Mouse (Mus musculus) layer of hippocampus, adult 2 months (tissue): Measurements from ENCODE around the gene Plp2. TPM values are rescaled to one million over a fixed set of nuclear protein-coding genes. Genes with fewer than 3 reads are reported as not detected.
"Not testable (repeated sequence)": the region's sequence is repeated elsewhere in the genome, so short reads cannot be mapped to it uniquely, and the experiment has no call there.

Source experiments
- DNase-seq, 2 experiments: peaks; one replicate each; pipeline ENCODE4 v3.0.0; 2022; ENCODE audit warnings: low spot score in 2 of 2
- H3K27ac ChIP-seq: fragments of 200-600 bp; 2 replicates; pipeline ENCODE4 v1.8.1; 2022
- H3K4me3 ChIP-seq: fragments of 200-600 bp; 2 replicates; pipeline ENCODE4 v1.8.1; 2022; ENCODE audit warnings: mild to moderate bottlenecking
- CTCF ChIP-seq: fragments of 200-600 bp; conservative IDR thresholded peaks from 2 replicates; pipeline ENCODE4 v1.8.1; 2022; ENCODE audit warnings: antibody characterized with exemption, mild to moderate bottlenecking, moderate library complexity
- long read RNA-seq, 2 experiments: library from polyadenylated mRNA; stranded (forward); transcript quantifications; one replicate each; pipeline ENCODE4 v2.0.0; 2021; ENCODE audit warnings: borderline mapping rate in 2 of 2
- total RNA-seq, 2 experiments: library from RNA; stranded (reverse); gene quantifications; 2 replicates each; pipeline ENCODE4 v1.2.3; 2021

Gene Plp2
- 1 to 10 TPM; 4.9 to 5.4 TPM for total RNA-seq
- long read RNA-seq, experiment 1, partial matches to known transcripts = 0 of 1 reads
- long read RNA-seq, experiment 1, other reads (novel, unspliced or antisense) = 1 of 1 reads
- long read RNA-seq, experiment 2, partial matches to known transcripts = 0 of 6 reads
- long read RNA-seq, experiment 2, other reads (novel, unspliced or antisense) = 2 of 6 reads

DNA sequence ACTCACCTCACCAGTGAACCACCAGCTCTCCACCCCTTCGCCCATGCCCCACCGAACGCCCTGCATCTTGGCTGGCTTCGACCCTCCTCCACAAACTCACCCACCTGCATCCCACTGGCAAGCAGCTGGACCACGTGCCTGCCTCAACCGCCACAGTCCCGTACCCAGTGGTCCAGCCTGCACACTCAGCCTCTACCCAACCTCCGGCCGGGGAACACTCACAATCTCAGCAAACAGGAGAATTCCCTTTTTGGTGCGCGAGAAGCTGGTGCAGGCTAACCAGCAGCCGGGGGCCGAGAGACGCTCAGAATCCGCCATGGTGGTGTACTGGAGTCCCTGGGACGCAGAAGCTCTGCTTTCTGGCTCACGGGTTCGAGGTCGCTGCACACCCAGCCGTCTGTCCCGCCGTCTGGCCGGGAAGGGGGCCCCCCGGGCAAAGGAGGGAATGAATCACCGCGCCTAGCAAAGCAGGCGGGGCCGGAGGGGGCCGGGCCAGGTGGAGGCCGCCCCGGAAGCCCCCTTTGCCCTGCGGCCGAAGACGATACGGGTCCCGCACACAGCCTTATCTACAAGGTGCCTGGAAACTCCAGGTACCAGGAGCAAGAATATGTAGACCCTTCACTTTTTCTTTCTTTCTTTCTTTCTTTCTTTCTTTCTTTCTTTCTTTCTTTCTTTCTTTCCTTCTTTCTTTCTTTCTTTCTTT, at the start of gene Plp2:
Gene Plp2, minus strand, starts transcription at position 470 of the 703 bp plus-strand sequence.
- TF ChIP-seq CTCF = no peak
- Histone ChIP-seq H3K4me3 (peak within 1 kb of the TSS; percentile 50), H3K27ac (peak within 1 kb of the TSS; percentile 48; the same call in 1 of the 2 replicates)
- peak in 1 of 2 experiments; percentile 11 for DNase-seq

DNA sequence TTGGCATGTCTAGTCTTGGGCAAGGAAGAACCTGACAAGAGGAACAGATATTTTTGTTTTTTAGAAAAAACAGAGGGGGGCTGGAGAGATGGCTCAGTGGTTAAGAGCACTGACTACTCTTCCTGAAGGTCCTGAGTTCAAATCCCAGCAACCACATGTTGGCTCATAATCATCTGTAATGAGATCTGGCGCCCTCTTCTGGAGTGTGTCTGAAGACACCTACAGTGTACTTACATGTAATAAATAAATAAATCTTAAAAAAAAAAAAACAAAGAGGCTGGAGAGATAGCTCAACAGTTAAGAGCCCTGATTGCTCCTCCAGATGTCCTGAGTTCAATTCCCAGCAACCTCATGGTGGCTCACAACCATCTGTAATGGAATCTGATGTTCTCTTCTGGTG, 44.9 kb upstream of the Plp2 start:
- TF ChIP-seq CTCF = peak; percentile 50
- not testable (repeated sequence) for DNase-seq, H3K27ac ChIP-seq, H3K4me3 ChIP-seq

DNA sequence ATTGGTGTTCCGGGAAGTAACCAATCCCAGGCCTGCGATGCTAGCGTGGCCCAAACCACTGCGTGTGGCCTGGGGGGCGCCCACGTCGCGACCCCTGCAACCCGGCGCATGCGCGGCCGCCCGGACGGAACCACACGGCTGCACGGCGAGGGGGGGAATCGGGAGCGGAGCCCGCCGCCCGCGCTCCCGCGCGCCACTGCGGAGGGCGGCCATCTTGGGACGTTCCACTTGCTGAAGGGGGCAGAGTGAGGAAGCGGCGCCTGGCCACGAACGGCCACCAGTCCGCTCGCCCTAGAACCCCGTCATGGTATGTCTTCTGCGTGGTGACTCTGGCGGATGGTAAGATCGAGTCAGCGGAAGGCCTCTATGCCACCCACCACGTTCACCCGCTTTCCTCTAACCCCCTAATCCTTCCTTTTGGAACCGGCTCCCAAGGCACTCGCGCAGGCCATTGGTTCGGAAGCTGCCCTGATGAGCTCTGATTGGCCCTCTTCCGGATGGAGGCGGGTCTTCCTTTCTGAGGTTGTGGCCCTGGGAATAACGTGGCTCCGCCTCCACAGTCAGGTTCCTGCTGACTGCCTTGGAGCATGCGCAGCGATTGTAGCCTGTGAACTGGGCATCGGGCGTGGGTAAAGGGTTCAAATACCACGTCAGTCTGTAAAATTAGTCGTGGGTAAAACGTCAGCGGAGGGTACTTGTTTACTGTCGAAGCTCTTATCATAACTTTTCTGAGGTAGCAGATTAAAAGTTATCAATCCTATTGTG, 43.1 kb upstream of the Plp2 start, which contains the start of gene Wdr45:
Gene Wdr45, plus strand, starts transcription at position 199 of the 765 bp plus-strand sequence.
- peak within 1 kb of the TSS; percentile 52 for H3K4me3 ChIP-seq
- H3K27ac ChIP-seq = peak within 1 kb of the TSS; percentile 96
- DNase-seq = peak; percentile 91 to 96

DNA sequence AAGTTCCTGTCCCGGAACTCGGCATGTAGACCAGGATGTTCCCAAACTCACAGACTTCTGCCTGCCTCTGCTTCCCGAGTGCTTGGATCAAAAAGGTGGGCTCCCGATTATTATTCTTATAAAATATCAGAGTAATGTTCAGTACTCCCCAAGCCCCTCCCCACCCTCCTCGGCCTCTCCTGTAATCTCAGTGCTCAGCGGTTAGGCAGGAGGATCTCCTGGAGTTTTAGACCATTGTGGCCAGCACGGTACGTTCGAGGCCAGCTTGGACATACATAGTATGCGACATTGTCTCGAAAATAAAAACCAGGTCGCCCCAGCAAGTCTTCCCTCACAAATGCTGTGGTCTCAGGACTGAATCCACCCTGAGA, 42.6 kb upstream of the Plp2 start:
- Histone ChIP-seq H3K27ac (peak overlapping the region; percentile 77), H3K4me3 (peak overlapping the region; percentile 52)
- DNase-seq = not testable (repeated sequence)

DNA sequence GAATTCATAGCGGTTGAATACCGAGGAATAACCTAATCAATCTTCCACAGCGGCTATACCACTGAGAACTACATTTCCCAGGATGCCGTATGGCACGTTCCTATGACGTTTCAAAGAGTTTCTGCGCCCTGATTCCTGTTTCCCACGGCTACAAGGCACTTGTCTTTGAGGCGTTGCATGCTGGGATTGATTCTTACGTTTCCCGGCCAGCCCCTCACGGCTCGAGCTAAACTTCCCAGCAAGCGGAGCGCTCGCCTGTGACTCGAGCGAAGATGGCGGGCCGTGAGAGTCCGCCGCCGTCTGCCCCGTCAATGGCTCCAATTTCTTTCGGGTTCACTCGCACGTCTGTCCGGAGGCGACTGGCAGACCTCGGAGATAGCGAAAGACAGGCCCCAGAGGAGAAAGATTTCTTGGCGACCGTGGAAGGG, 25.8 kb upstream of the Plp2 start, which contains the start of gene Gpkow:
Gene Gpkow, plus strand, starts transcription at position 178 of the 428 bp plus-strand sequence.
- no peak for TF ChIP-seq CTCF
- peak; percentile 77 to 90 for DNase-seq
- Histone ChIP-seq H3K4me3 (peak within 1 kb of the TSS; percentile 69), H3K27ac (peak within 1 kb of the TSS; percentile 78)

DNA sequence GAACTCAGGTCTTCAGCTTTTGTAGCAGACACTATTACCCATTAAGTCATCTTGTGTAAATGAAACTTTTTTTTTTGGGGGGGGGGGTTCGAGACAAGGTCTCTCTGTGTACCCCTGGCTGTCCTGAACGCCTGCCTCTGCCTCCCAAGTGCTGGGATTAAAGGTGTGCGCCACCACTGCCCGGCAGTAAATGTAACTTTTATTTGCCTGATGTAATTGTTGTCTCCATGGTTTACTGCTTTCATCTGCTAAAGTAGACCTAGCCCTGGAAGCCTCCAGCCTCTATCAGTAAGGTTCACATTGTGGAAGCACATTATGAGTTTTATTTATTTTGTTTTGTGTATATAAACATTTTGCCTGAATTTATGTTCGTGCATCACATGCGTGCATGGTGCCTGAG, 25.3 kb upstream of the Plp2 start:
- no peak for TF ChIP-seq CTCF
- H3K27ac ChIP-seq = peak overlapping the region; percentile 72
- H3K4me3 ChIP-seq = peak overlapping the region; percentile 69
- no peak for DNase-seq

DNA sequence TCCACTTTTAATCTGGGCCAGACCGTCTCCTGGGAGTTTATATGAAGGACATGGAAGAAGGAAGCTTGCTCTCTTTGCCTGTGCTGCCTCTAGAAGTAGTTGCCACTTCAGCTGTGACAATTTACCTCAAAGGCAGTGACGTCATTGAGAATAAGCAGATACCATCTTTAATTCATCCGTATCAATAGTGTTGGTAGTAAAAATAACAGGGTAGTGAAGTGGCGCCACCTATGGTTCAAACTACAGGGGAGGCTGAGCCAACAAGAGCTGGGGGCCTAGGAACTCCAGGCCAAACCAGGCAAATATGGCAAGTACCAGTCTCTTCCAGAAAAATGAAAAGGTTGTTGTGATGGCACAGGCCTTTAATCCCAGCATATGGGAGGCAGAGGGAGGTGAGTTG, 21.7 kb upstream of the Plp2 start:
- H3K4me3 ChIP-seq = no peak overlapping the region
- TF ChIP-seq CTCF = peak; percentile 72
- H3K27ac ChIP-seq = no peak overlapping the region
- DNase-seq = no peak

DNA sequence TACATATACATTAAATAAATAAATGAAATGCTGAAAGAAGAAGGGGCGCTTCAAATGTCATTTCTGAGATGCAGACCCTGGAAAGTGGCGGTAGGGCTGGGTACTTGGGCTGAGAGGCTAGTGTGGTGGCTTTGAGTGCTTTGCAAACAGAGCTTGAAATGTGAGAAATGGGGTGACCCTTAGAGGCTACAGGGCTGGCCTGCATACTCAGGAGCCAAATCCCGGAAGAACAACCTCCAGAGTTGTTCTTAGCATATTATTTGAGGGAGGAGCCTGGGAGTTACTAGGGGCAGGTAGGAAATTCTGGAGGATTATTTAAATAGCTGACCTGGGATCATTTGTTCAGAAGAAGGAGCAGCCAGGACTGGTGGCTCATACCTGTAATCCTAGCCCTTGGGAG, 19.3 kb upstream of the Plp2 start:
- DNase-seq = no peak
- Histone ChIP-seq H3K4me3 (no peak overlapping the region), H3K27ac (no peak overlapping the region)
- no peak for TF ChIP-seq CTCF

DNA sequence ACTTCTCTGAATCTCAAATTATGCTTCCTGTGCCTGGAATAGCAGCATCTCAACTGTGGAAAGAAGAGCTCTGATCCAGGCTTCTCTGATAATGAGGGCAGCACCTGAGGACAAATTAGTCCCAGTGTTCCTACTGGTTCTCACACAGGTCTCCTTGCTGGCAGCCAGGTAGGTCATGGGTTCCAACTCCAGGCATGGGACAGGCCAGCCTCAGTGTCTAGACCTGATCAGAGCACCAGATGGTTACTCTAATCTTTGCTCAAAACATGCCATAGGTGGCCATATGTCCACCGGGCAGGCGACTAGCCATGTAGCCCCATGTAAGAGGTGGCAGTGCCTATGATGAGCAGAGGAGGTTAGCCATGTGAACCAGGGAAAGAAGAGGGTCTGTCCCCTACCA, 17.1 kb upstream of the Plp2 start:
- H3K4me3 ChIP-seq = no peak overlapping the region
- TF ChIP-seq CTCF = no peak
- DNase-seq = no peak

DNA sequence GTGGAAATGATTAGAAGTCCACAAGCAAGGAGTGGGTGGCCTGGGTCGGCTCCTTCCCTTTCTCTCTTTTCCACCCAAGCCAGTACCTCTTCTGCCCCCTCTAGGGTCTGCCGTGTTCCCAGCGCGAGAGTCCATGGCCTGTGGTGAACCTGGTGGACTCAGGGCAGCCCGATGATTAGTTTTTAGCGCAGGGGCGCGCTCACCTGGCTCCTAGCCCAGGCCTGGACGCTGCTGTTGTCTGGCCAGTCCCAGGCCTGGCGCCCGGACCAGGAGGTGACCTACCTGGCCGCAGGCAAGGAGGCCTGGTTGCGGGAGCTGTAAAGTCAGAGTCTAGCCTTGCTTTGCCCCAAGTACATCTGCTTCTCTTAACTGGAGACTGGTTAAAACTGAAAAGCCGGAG, 9.7 kb upstream of the Plp2 start, which contains the start of gene Magix:
Gene Magix, minus strand, starts transcription at position 388 of the 400 bp plus-strand sequence.
- no peak for DNase-seq
- H3K27ac ChIP-seq = no peak within 1 kb of the TSS
- TF ChIP-seq CTCF = no peak
- peak within 1 kb of the TSS; percentile 44 for H3K4me3 ChIP-seq

More for the DNA sequence above, 17.1 kb upstream of the Plp2 start:
- H3K27ac ChIP-seq = no peak overlapping the region

DNA sequence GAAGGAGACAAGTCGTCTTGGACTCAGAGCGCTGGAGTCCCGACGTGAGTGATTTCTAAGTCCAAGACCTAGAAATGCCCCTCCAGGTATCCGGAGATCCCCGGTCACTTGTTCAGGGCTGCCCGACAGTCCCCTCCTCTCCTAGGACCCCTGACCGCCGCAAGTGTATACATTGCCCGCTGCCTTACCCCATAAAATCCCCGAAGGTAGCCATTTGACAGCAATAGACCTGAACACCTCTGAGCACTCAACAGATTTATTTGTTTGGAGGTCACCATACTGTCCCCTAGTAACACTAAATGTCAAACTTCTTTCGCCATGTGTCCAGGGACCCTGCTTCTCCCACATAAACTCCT, 8.8 kb upstream of the Plp2 start:
- DNase-seq = no peak
- Histone ChIP-seq H3K4me3 (peak overlapping the region; percentile 44), H3K27ac (no peak overlapping the region)
- no peak for TF ChIP-seq CTCF

DNA sequence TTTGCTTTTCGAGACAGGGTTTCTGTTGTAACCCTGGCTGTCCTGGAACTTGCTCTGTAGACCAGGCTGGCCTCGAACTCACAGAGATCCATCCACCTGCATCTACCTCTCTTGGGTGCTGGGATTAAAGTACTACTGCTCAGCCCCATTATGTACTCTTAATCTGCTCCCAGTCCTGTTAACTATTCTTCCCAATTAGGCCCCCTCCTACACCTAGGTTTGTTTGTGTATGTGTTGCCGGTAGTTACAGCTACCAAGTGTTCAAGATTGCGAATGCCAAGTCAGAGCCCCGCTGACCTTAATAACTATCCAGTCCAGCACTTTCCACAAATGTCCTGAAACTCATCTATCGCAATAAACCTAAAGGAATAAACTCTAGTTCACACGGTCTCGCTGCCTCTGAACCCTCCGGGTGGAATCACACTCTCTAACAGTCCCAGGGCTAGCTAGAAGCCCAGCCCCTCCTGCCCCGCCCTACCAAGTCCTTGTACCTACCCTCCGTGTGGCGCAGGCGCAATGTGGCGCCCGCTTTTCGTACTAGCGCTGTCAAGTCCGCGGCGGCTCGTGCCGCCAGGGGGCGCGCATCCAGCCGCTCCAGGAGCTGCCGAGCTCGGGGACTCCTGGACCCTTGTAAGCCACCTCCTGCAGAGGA, 8.3 kb upstream of the Plp2 start:
- no peak overlapping the region for H3K27ac ChIP-seq
- peak; percentile 82 to 85 for DNase-seq
- H3K4me3 ChIP-seq = peak overlapping the region; percentile 44
- peak; percentile 94 for TF ChIP-seq CTCF

DNA sequence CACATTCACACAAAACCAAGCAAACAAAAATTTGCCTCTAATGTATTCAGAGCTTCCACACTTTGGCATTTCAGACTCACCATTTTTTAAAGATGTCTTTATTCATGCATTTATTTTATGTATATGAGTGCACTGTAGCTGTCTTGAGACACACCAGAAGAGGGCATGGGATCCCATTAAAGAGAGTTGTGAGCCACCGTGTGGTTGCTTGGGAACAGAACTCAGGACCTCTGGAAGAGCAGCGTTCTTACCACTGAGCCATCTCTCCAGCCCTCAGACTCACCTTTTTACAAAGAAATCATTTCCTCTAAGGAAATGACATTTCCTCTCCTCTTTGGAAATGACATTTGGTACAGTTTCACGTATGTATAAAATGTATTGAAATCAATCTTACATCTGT, 7.8 kb upstream of the Plp2 start:
- peak; percentile 59 for TF ChIP-seq CTCF
- H3K27ac ChIP-seq = no peak overlapping the region
- no peak for DNase-seq
- no peak overlapping the region for H3K4me3 ChIP-seq
